27 mouse cellular contexts compared by ENCODE assay signal in genomic region chr12:30201031-30201430, GRCm38 (mm10).
DNase-seq lines count a peak whose midpoint lies in the region; TF ChIP-seq lines count a peak whose summit lies in the region.
"Had no signal": no experiment of that assay in that cellular context is flagged by ENCODE, and none has a peak within 500 bp of the region (broad histone marks: within the 10 kb centered on the region; RNA-seq: fewer than 3 reads in every experiment).

No protein-coding gene starts in this region.

- no peak overlapping the region for H3K4me3 ChIP-seq in layer of hippocampus, adult 2 months
- H3K4me3 ChIP-seq: embryonic facial prominence, embryonic 10.5 days; embryonic facial prominence, embryonic 13.5 days; erythroblast, embryonic 14.5 days; forebrain, embryonic 12.5 days; forebrain, embryonic 15.5 days; gastrocnemius, adult 2 months; heart, embryonic 10.5 days; heart, embryonic 13.5 days had no signal

- TF ChIP-seq CTCF in layer of hippocampus, adult 2 months (conservative IDR thresholded peaks at IDR 0.05) = no peak

- DNase-seq in layer of hippocampus, adult 2 months (ENCODE audit: low spot score in 2 of 2) = no peak
- no peak for DNase-seq in layer of hippocampus, adult 9-10 months (ENCODE audit: low spot score)
- peak; percentile 38 to 39 for DNase-seq in left cerebral cortex, postnatal 36 days (ENCODE audit: low spot score in 2 of 2)
- no peak for DNase-seq in left cerebral cortex, postnatal 4 days
- DNase-seq in brain, adult 2 months (ENCODE audit: low read depth, low spot score) = peak; percentile 29
- DNase-seq in urinary bladder, postnatal 25 days (ENCODE audit: low spot score) = no peak
- DNase-seq: adrenal gland, adult 2 months; adrenal gland, postnatal 14 days; cerebellum, adult 11-12 months; cerebellum, adult 8-10 months; cerebellum, postnatal 10 days; cerebellum, postnatal 36 days; embryo, embryonic 11 days; gastrocnemius, adult 2 months; gastrocnemius, postnatal 14 days; heart, adult 18-20 months; heart, postnatal 14 days; heart, postnatal 4 days had no signal

- H3K27ac ChIP-seq in layer of hippocampus, adult 2 months = peak overlapping the region; percentile 32; the same call in 1 of the 2 replicates
- H3K27ac ChIP-seq: embryonic facial prominence, embryonic 10.5 days; embryonic facial prominence, embryonic 13.5 days; forebrain, embryonic 12.5 days; forebrain, embryonic 15.5 days; gastrocnemius, adult 2 months; heart, embryonic 10.5 days; heart, embryonic 13.5 days; hindbrain, embryonic 14.5 days; hindbrain, postnatal 0 days had no signal

- intact Hi-C loops in left cerebral cortex, postnatal 36 days (cut with DNase I) = loop anchor here (5.0 kb wide), 1 partner anchor 376 kb away; no protein-coding TSS in a partner anchor
- intact Hi-C loops in left cerebral cortex, postnatal 4 days (cut with DNase I) = loop anchor here (10.0 kb wide), 1 partner anchor 146 kb away; no protein-coding TSS in a partner anchor

Comparison
In these comparisons a context has a peak if more than half of its experiments do, and no peak if none do; other contexts are left out.
1. DNase-seq: peak in left cerebral cortex, postnatal 36 days (2 of 2) and brain, adult 2 months (single experiment); none in layer of hippocampus, adult 2 months (0 of 2), layer of hippocampus, adult 9-10 months (single experiment), left cerebral cortex, postnatal 4 days (single experiment) and urinary bladder, postnatal 25 days (single experiment).